In genomic region chr8:109006986-109007385, GRCm38 (mm10) we compare ENCODE assay signal across 15 mouse cellular contexts.
"Had no signal": no experiment of that assay in that cellular context is flagged by ENCODE, and none has a peak within 500 bp of the region (broad histone marks: within the 10 kb centered on the region; RNA-seq: fewer than 3 reads in every experiment).

No protein-coding gene starts in this region.

- H3K27ac ChIP-seq: kidney, postnatal 0 days; liver, embryonic 13.5 days; macrophage; midbrain, embryonic 12.5 days; midbrain, embryonic 15.5 days; neural tube, embryonic 13.5 days had no signal

- ATAC-seq: lung, postnatal 0 days; midbrain, embryonic 15.5 days had no signal

- DNase-seq: kidney, adult 11 months; kidney, postnatal 25 days; liver, embryonic 13.5 days; lung, embryonic 14.5 days; right cerebral cortex, postnatal 25 days; thymus, adult 2 months; thymus, postnatal 14 days; thymus, postnatal 4 days had no signal

- H3K9me3 ChIP-seq: liver, embryonic 13.5 days; midbrain, embryonic 12.5 days; midbrain, embryonic 15.5 days; neural tube, embryonic 13.5 days had no signal

- H3K4me3 ChIP-seq: liver, embryonic 13.5 days; midbrain, embryonic 12.5 days; midbrain, embryonic 15.5 days; myocyte; neural tube, embryonic 13.5 days had no signal

- H3K36me3 ChIP-seq: liver, embryonic 13.5 days; midbrain, embryonic 12.5 days; midbrain, embryonic 15.5 days; neural tube, embryonic 13.5 days had no signal

- H3K9ac ChIP-seq: liver, embryonic 13.5 days; lung, embryonic 14.5 days; midbrain, embryonic 12.5 days; midbrain, embryonic 15.5 days; neural tube, embryonic 13.5 days had no signal

- H3K27me3 ChIP-seq: liver, embryonic 13.5 days; midbrain, embryonic 12.5 days; midbrain, embryonic 15.5 days; neural tube, embryonic 13.5 days had no signal

- H3K4me1 ChIP-seq: liver, embryonic 13.5 days; midbrain, embryonic 15.5 days; neural tube, embryonic 13.5 days had no signal

- H3K4me2 ChIP-seq: liver, embryonic 13.5 days; lung, embryonic 14.5 days; midbrain, embryonic 12.5 days; midbrain, embryonic 15.5 days; neural tube, embryonic 13.5 days had no signal
